Mouse (Mus musculus) frontal cortex, adult (tissue): ENCODE measurements around the gene Slx4ip.

Experiments used
- ATAC-seq: cut with Nextera tagmentation; 2 replicates; pipeline ENCODE4 v1.9.2; 2017; ENCODE audit warnings: mild to moderate bottlenecking, moderate library complexity, mixed read lengths; ENCODE audit not compliant: low TSS enrichment

The Slx4ip gene

DNA sequence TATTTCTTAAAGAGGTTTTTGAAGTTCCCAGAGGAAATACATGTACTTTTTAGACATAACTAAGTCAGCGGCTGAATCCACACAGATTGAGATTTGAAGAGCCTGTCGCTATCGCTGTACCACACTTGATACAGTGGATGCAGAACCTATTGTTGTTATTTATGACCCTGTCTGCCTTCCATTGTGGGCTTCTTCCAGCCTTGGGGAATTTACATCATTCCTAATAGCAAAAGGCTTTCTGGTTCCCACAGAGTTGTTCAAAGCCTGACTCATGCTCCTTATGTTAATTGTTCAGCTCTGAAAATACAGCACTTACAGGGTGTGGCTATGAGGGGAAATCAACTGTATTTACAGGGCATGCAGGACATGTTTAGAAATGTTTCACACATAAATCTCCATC lies 173.5 kb downstream of the Slx4ip start:
- ATAC-seq = no peak

DNA sequence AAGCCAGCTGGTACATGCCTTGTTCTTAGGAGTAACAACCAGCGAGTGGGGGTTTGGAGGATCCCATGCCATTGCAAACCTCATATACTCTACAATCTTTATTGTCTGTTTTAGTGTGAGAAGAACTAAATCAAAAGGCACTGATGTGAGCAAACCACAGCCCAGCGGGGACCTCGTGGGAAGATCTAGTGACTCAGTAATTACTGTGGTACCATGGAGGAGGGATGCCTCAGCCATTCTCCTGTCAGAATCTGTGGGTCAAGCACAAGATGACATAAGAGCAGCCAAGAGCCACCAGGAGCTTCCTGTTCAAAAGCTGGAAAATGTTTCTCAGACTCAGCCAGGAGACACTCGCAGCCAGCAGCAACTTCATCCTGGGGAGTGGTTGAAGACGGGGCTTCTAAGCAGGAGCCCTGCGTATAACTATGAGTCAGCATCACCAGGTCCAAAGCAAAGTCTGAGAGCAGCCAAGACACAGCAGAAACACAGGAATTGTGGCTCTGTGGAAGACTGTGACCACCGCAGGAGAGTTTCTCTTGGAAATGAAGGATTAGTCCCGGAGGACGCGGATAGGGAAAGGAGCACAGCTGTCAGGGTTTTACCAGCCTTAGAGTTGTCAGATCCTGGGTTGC lies 176.6 kb downstream of the Slx4ip start:
- peak; percentile 81 for ATAC-seq

DNA sequence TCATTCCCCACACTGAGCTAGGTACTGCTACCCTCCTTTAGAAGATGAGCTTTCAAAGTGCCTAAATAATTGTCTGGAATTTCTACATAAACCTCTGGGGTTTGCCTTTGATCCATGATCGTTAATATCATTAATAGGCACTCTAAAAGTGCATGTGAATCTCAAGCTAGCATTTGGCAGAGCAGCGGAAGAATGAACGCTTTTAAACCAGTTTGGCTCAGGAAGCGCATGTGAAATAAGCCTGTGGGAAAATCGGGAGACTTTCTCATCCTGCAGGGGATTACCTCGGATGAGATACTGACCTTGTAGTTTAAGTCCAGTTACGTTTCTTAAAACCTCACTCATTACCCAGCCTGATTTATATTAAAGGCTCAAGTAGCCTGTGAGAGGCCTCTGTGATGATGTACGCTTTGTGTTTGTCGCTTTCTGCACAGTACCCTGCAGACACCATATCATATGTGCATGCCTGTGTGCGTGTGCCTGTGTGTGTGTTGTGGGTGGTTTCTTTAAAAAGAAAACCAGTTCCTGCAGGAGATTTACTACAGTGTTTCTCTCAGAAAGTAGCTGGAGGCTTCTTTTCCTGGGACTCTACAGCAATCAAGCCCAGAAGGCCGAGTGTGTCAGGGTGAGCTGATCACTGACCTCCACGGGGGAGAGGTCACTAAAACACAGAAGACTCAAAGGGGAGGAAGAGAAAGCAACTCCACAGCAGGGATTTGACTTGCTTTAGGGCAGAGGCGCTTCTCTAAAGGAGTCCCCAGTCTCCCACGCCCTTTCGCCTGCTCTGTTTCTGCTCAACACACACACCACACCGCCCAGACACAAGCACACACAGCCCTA lies 182.7 kb downstream of the Slx4ip start:
- peak; percentile 89 for ATAC-seq

DNA sequence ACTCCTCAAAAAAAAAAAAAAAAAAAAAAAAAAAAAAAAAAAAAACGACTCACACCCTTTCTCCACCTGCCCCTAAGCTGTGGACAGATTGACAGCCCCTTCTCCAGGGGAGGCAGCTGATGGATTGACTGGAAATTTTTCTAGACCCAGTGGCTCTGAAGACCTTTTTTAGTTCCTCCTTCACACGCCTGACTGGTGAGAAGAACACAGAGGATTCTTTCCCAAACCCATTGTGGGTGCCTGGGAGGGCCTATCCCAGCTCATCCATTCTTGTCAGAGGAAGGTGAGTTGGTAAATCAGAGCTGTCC lies 183.2 kb downstream of the Slx4ip start:
- peak; percentile 42 for ATAC-seq

DNA sequence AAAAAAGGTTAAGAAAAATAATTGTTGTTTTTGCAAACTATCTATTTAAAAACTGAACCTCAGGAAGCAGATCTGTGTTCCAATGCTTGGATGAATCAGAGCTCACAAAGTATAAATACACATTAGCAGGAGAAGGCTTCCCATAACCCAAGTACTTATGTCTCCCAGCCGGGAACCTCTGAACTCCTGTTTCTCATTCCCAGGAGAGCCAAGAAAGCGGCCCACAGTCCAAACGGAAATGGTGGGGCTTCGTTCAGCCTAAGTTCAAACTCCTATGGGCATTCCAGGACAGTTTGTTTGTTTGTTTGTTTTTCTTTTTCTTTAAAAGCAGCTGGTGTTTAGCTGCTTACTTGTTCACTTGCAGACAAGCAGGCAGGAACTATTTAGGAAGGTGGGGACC lies 187.8 kb downstream of the Slx4ip start:
- ATAC-seq = no peak

DNA sequence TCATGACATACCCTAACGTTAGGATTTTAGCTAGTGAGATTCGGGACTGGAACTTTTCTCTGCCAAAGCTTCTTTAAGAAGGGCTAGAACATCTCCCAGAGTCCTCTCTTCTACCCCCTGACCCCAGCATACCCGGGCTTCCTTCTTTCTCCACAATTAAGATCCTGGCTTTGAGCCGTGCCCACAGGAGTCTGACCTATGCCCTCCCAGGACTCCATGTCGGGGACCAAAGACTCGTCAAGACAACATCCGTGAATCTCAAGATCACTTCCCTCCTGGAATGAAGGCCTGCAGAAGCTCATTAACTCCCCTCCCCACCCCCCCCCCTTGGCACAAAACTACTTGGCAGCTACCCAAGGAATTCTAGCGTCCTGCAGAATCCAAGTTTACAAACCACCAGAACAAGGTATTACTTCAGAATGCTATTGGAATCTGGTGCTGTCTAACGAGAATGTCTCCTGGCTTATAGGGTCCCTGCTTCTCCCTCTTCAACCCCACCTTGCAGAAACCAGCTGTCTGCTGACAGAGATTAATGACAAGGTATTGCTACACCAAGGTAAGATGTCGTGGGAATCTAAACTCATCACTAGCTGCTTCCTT lies 188.8 kb downstream of the Slx4ip start:
- ATAC-seq = no peak

DNA sequence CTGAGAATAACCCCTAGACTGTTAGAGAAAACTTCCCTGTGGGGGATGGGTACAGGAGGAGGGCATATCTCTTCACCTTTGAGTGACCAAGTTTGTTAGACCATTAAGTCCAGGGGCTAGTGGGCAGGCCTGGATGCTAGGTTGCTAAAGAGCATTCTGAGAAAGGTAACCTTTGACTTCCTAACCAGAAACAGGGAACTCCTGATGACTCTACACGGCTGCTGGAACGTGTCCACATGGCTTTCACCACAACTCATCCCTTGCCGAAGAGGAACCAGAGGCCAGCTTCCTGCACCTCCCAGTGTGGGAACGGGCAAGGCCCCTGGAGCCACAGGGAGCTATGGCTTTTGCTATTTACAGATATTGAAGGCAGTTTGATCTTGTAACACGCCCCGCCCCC lies 189.4 kb downstream of the Slx4ip start:
- ATAC-seq = no peak

DNA sequence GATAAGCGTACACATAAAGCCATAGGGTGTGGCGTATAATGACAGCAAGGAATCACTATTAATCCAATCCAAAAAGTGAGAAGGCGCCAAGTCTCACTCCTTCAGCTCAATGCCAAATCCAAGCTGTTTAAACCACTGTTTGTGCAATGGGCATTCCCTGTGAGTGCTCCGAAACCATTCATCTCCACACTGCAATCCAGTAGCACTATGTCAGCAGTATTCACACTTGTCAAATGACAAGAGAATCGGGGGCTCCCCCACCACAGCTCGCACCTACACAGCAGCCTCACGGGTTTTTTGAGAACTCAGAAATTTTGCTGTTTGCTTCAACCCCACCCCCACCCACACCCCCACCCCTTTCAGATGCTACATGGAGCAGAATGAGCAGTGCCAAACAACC lies 190.0 kb downstream of the Slx4ip start:
- ATAC-seq = no peak

DNA sequence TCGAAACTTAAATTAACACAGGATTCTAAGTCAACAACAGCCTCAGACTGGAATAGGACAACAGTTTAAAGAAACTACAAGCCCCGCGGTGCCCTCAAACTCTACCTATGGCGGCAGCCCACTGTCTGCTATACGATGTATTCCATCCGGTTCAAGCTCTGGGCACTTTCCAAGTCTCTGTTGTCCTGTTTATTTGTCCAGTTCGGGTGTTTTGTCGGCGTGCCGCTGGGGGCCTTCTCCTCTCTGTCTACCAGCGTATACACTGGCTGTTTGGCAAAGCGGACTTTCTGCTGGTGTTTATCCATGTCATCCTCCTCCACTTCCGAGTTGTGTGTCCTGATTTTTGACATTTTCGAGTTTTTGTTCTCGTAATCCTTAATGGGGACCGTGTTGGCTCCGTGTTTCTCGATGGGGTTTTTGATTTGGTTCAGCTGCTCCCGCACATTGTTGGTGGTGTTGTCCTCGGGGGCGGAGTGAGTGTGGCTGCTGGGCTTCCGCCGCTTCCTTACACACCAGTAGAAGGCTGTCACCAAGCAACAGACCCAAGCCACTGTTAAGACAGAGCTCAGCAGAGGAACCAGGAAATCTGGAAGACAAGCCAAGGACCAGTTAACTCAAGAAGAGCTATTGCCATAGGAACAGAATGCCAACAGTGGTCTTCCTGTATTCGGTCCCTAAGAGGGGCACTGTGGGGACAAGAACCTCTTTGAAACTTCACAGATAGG lies 192.0 kb downstream of the Slx4ip start:
- ATAC-seq = peak; percentile 86

DNA sequence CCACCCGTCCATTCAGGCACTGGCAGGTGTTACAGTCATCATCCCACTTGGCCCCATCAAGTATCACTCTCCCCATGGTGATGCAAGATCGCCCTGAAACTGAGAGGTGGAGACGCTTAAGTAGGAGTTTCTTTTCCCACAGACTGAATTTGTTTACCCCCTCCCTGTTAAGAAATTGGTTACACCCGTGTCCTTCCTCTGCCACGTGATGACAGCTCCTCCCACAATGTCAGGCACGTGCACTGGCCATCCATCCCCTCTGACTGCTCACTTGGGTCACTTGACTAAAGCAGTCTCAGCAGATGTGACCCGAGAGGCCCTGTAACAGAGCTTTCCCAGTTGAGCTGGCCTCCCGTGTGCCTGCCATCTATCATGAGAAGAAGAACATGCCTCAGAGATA lies 194.2 kb downstream of the Slx4ip start:
- no peak for ATAC-seq

DNA sequence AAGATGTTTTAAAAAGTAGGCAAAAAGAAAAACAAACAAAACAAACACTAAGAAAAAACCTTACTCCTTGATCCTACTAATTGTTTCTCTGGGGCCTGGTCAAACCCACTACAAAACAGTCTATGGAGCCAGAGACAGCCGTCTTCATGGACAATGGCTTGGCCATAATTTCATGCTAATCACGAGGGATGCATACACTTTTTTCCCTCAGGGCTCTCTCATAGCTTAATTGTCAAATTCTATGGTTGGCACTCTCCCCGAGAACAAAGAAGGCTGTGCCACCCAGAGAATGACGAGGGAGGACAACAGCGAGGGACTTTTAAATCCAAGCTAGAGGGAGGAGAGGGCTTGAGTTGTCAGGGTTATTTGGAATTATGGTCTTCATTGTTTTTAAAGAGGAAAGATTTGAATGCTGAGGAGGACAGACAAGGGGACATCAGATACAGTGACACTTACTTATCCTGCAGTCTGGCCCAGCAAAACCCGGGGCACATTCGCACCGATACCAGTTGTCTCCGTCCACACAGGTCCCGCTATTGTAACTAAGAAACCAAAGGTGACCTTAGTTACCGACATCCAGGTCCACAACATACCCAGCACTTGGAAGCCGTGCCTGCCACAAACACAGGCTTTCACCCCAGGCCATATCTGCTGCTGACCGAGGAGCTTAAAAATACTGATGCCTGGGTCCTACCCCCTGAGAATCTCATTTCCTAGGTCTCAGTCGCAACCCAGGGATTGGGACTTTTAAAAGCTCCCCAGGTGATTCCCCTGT lies 195.8 kb downstream of the Slx4ip start:
- no peak for ATAC-seq

DNA sequence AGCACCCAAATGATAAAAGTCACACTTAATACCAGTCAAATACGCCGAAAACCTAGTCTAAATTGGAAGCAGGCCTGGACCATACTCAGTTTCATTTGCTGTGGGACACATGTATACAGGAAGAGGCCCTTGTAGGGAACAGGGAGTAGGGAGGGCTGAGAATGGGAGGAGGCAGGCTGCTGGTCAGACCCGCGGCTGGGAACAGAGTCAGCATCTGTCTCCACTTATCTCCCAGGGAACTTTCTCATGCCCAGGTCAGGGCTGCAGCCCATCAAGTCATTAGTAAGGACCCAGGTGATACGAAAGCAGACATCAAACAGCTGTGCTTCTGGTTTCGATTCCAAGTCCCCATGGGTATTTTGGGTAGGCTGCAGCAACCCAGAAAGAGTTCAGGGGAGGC lies 196.7 kb downstream of the Slx4ip start:
- no peak for ATAC-seq

DNA sequence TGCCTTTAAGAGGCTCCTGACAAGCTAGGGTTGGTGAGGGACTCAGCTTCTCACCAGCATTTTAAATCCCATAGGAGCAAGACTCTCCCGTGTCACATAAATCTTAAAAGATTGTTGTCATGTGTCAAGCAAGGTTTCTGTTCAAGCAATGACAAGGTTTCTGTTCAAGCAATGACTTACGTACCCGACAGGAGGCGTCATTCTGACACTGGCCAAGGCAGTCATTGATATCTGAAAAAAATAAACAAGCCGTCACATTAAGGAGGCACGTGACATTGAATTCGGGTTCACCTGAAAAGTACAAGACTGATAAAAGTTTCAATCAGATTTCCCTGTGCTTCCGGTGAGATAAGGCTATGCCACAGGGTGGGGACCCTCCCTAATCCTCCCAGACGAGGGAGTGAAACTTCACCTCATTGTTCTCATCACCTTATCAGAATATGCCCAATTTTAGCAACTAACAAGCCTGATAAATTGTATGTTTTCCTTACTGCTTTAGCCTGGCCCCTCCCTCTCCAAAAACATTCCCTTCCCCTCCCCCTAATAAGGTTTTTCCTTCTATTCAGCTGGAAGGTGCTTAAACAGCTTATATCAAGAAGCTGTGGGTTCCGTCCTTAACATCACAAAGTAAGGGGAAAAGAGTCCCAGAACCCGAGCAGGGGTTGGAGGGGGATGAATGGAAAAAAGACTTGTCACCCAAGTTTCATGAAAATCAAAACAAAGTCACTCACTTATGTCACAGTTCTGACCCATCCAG lies 200.9 kb downstream of the Slx4ip start:
- no peak for ATAC-seq

DNA sequence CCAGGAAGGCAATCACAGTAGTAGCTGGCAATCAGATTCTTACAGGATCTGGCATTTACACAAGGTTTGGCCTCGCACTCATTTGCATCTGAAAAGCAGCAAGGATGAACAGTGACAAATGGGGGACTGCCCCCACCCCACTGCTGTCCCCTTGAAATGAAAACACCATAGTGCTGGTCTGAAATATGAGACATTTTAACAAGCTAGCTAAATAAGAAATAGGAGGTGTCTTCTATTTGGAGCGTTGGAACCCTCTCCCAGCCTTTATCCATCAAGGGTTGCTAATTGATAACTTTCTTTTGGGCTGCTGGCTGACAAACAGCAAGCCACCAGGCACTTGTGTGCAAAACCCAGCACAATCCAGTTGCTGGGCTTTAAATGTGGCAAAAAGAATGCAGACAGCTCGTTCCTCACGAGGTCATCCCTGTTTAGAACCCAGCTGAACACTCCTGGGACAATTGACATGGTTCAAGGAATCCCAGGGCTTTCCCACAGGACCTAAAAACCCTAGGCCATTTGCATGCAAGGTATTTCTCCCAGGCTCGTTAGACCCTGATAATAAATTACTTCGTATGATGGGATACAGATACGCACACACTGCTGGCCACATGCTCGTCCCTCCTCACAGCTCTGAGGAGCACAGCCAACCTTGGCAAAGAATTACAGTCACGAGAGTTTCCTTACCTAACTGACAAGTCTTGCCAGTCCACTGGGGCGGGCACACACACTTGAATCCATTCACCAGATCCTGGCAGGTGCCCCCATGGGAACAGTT lies 201.7 kb downstream of the Slx4ip start:
- no peak for ATAC-seq

DNA sequence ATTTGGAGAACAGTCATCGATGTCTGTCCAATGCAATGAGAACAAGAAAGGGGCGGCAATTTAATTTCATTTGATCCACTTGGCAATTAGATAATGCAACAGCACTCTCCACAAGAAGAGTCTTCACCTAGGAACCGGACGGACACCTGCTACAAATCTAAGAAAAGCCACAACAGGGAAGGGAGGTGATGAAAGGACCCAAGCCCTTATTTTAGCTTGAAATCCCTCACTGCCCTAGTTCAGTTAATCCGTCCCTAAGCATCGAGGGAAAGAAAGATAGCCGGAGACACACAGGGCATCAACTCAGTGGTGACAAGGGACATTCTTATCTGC lies 202.2 kb downstream of the Slx4ip start:
- ATAC-seq = no peak

DNA sequence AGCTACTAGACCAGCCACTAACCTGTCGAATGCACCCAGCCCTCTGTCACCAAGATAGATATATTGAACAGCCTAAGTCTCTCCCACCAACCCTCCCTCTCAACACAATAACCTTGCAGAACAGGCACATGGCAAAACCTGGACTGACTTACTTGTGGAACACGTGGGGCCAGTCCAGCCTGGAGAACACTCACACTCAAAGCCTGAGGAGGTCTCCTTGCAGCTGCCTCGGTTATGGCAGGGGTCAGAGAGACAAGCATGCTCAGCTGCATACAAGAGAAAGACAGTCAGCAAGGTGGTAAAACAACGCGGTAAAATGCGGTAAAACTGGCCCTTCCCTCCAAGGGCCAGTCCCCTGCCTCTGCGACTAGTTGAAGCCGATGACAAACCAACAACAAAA lies 203.3 kb downstream of the Slx4ip start:
- no peak for ATAC-seq

DNA sequence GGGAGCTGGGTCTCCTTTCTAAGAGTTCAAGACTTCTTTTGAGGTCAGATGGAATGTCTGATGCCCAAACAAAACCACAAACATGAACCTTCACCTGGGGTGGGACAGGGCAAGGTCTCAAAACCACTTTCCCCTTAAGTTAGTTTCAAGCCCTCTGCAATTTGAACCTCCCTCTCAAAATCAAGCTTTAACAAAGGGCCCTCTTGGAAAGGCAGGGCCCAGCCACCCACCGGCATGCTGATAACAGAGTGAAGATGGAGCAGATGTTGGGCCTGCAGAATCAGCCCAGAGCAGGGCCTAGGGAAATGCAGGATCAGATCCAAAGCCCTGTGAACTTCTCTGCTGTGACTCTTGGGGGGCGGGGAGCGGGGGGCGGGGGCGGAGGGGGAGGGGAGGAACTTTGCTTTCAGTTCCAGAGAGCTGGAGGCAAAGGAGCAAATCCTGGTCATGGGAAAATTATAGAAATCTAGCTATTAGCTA lies 206.0 kb downstream of the Slx4ip start:
- ATAC-seq = no peak

DNA sequence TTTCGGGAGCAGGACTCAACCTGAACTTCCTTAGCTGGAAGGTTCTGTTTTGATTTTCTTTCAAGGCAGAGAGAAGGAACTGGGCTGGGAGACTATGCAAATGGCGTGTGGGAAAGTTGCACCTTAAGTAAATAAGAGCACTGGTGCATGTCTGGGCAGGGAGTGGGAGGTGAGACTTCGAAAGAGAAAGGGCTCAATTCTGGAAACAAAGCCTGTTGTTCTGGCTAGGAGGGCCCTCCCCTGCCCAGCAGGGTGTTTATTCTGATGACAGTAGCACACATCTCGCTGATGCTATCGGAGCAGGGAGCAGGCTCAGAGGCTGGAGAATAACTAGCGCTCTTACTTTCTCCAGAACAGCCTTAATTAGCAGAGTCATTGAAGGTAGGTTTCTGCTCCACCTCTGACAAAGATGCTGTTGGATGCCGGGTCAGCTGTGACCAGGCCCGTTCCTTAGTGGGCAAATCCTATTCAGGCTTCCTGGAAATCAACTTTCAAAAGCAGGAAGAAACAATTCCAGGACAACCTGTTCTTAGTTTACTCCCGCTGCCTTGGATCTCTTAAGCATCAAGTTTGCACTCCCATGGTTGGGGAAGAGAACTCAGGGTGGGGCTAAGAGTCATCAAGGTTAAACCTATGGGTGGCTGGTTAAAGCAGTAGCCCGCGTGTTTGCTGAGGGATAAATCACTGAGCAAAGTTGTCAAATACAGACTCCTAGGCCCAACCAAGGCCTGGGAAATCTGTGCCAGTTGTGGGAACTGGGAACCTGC lies 207.4 kb downstream of the Slx4ip start:
- no peak for ATAC-seq

DNA sequence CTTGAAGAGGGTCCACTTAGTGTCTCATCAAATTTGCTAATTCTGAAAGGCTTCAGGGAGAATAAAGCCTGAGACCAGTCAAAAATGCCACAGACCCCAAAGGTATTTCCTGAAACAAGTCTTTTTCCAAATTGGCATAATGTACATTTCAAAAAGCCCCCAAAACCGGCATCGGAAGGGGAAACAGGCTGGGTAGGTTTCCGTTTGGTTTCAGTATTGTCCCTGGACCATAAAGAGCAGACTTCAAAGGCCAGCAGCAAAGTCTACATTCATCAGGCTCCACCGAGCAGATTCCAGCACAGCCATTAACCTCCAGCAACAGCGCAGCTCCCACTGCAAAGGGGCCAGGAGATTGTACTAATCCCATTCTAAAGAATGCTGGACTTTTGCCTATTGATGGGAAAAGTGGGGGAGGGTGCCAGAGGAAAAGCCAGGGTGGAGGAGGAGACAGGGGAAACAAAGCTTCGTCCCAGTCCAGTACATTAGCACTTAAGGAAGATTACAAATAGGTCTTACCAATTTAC lies 208.3 kb downstream of the Slx4ip start:
- ATAC-seq = no peak
